Mouse (Mus musculus) myocyte (in vitro differentiated cells): ENCODE results near the gene Adk. TPM values are rescaled to one million over a fixed set of nuclear protein-coding genes. Genes with fewer than 3 reads are reported as not detected.

ENCODE experiments used
- H3K27me3 ChIP-seq: one replicate; pipeline ENCODE4 v1.6.1; 2011; ENCODE audit not compliant: control insufficient read depth, insufficient read depth, insufficient read length
- H3K36me3 ChIP-seq: one replicate; pipeline ENCODE4 v1.6.1; 2011; ENCODE audit not compliant: control insufficient read depth, insufficient read depth
- H3K4me2 ChIP-seq: one replicate; pipeline ENCODE4 v1.6.1; 2011; ENCODE audit warnings: low read depth, control low read depth
- H3K4me3 ChIP-seq: one replicate; pipeline ENCODE4 v1.5.1; 2011; ENCODE audit warnings: mild to moderate bottlenecking, control low read depth, moderate library complexity
- H3K79me2 ChIP-seq: one replicate; pipeline ENCODE4 v1.6.1; 2011; ENCODE audit not compliant: control insufficient read depth, insufficient read depth
- H3ac ChIP-seq: one replicate; pipeline ENCODE4 v1.6.1; 2011; ENCODE audit not compliant: control insufficient read depth, insufficient read length
- CEBPB ChIP-seq: IDR thresholded peaks from 2 replicates; pipeline ENCODE4 v1.6.1; 2011; ENCODE audit warnings: mild to moderate bottlenecking, moderate library complexity; ENCODE audit not compliant: poor library complexity, insufficient read depth, severe bottlenecking
- E2F4 ChIP-seq: IDR thresholded peaks from one replicate; pipeline ENCODE4 v1.6.1; 2011; ENCODE audit warnings: mild to moderate bottlenecking, control low read depth, moderate library complexity; ENCODE audit not compliant: insufficient read depth
- MAX ChIP-seq: IDR thresholded peaks from one replicate; pipeline ENCODE4 v1.6.1; 2011; ENCODE audit warnings: low read depth, mild to moderate bottlenecking, control low read depth
- MYOD1 ChIP-seq, 3 experiments: IDR thresholded peaks; one replicate each; pipeline ENCODE4 v1.6.1; 2011; ENCODE audit warnings: control low read depth in 2 of 3, low read depth in 2 of 3, mild to moderate bottlenecking in 2 of 3, moderate library complexity in 1 of 3; ENCODE audit not compliant: insufficient read length in 2 of 3, control insufficient read depth in 1 of 3
- MYOG ChIP-seq, 3 experiments: IDR thresholded peaks; one replicate each; pipeline ENCODE4 v1.6.1; 2011; ENCODE audit warnings: control low read depth in 2 of 3, low read depth in 2 of 3, mild to moderate bottlenecking in 2 of 3; ENCODE audit not compliant: insufficient read length in 2 of 3, control insufficient read depth in 1 of 3, insufficient read depth in 1 of 3
- POLR2A ChIP-seq: IDR thresholded peaks from one replicate; pipeline ENCODE4 v1.6.1; 2011; ENCODE audit warnings: low read depth, mild to moderate bottlenecking, control low read depth, moderate library complexity; ENCODE audit not compliant: insufficient read length
- POLR2AphosphoS2 ChIP-seq: IDR thresholded peaks from one replicate; pipeline ENCODE4 v1.6.1; 2011; ENCODE audit warnings: low read depth, control low read depth; ENCODE audit not compliant: insufficient read length
- REST ChIP-seq: IDR thresholded peaks from one replicate; pipeline ENCODE4 v1.6.1; 2011; ENCODE audit warnings: mild to moderate bottlenecking, control low read depth, moderate library complexity; ENCODE audit not compliant: insufficient read depth, insufficient read length
- SRF ChIP-seq: IDR thresholded peaks from one replicate; pipeline ENCODE4 v1.6.1; 2011; ENCODE audit warnings: low read depth; ENCODE audit not compliant: control insufficient read depth, insufficient read length
- TCF12 ChIP-seq: IDR thresholded peaks from one replicate; pipeline ENCODE4 v1.6.1; 2011; ENCODE audit warnings: mild to moderate bottlenecking, control low read depth; ENCODE audit not compliant: poor library complexity, insufficient read depth, severe bottlenecking
- TCF3 ChIP-seq: IDR thresholded peaks from one replicate; pipeline ENCODE4 v1.6.1; 2011; ENCODE audit warnings: low read depth, control low read depth; ENCODE audit not compliant: insufficient read length
- USF1 ChIP-seq: IDR thresholded peaks from one replicate; pipeline ENCODE4 v1.6.1; 2011; ENCODE audit warnings: low read depth, mild to moderate bottlenecking, control low read depth, moderate library complexity
- polyA plus RNA-seq: library from polyadenylated mRNA; unstranded; fragments of >200 nt; fragmentation: generic; extraction: Trizol; gene quantifications from one replicate; pipeline ENCODE4 v1.2.1, GENCODE M21; 2012; ENCODE audit warnings: missing spikeins

The Adk gene
- polyA plus RNA-seq, 1 experiment = 37.2 TPM

- no peaks in the 10 kb centered on the region for H3K79me2 ChIP-seq
- H3K27me3 ChIP-seq = no peaks in the 10 kb centered on the region
- no peak overlapping the region for H3K4me3 ChIP-seq
- TF ChIP-seq CEBPB = no peak
- no peak for TF ChIP-seq TCF3
- no peak for TF ChIP-seq E2F4
- TF ChIP-seq POLR2AphosphoS2 = no peak
- no peak for TF ChIP-seq POLR2A
- no peak for TF ChIP-seq REST
- no peak for TF ChIP-seq MYOG (IDR thresholded peaks at IDR 0.05; ENCODE audit: control insufficient read depth in 1 of 3, insufficient read depth in 1 of 3, insufficient read length in 2 of 3, low read depth in 2 of 3)
- TF ChIP-seq USF1 = no peak
- no peak for TF ChIP-seq TCF12
- TF ChIP-seq SRF = no peak
- no peak for TF ChIP-seq MYOD1 (IDR thresholded peaks at IDR 0.05; ENCODE audit: control insufficient read depth in 1 of 3, insufficient read length in 2 of 3, low read depth in 2 of 3)
- TF ChIP-seq MAX = no peak
- H3K36me3 ChIP-seq = no peaks in the 10 kb centered on the region
- H3ac ChIP-seq = no peak overlapping the region
- no peak overlapping the region for H3K4me2 ChIP-seq
Observed at GRCm38 (mm10) chr14:21142603-21143002, 90.2 kb downstream of the Adk start.

DNA sequence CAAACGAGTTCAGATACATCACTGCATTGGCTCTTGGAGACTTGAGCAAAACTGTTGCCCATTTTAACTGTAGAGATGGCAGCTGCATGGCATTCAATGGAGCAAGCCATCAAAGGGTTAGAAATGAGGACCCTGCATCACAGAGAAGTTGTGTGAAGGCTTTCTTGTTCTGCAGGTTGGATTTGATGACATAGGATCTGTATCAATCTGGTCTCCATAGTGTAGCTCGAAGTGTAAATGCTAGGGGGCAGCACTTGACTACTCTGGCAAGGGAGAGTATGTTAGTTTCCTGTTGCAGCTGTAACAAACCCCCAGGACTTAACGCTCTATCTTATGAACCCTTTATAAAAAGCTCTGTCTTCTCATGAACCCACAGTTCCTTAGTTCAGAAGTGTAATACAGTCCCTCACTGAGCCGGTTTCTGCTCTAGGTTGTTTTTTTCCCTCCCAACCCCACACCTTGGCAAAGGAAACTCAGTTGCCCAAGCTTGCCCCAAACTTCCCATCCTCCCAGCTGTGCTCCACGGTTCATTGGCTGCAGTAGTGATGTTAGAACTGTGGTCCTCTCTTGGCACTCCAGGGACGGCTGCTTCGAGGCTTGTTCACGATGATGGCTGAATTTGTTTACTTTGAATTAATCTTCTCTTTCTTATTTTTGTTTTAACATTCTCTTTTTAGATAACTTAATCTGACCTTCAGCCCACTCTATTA lies 91.2 kb downstream of the Adk start:
- Histone ChIP-seq H3K4me3 (no peak overlapping the region), H3ac (no peak overlapping the region), H3K27me3 (no peaks in the 10 kb centered on the region), H3K4me2 (no peak overlapping the region), H3K79me2 (no peaks in the 10 kb centered on the region), H3K36me3 (no peaks in the 10 kb centered on the region)
- no peak for TF ChIP-seq TCF12
- no peak for TF ChIP-seq POLR2A
- no peak for TF ChIP-seq MYOG (IDR thresholded peaks at IDR 0.05; ENCODE audit: control insufficient read depth in 1 of 3, insufficient read depth in 1 of 3, insufficient read length in 2 of 3, low read depth in 2 of 3)
- TF ChIP-seq MYOD1 (IDR thresholded peaks at IDR 0.05; ENCODE audit: control insufficient read depth in 1 of 3, insufficient read length in 2 of 3, low read depth in 2 of 3) = no peak
- no peak for TF ChIP-seq E2F4
- TF ChIP-seq TCF3 = no peak
- TF ChIP-seq POLR2AphosphoS2 = no peak
- no peak for TF ChIP-seq SRF

- no peak overlapping the region for H3K4me3 ChIP-seq
- TF ChIP-seq SRF (no peak), POLR2AphosphoS2 (no peak), MYOG (IDR thresholded peaks at IDR 0.05; ENCODE audit: control insufficient read depth in 1 of 3, insufficient read depth in 1 of 3, insufficient read length in 2 of 3, low read depth in 2 of 3) (no peak), TCF12 (no peak), REST (no peak), CEBPB (no peak), MYOD1 (IDR thresholded peaks at IDR 0.05; ENCODE audit: control insufficient read depth in 1 of 3, insufficient read length in 2 of 3, low read depth in 2 of 3) (no peak), POLR2A (no peak), USF1 (no peak), TCF3 (no peak), MAX (no peak), E2F4 (no peak)
- H3K4me2 ChIP-seq = no peak overlapping the region
- H3K27me3 ChIP-seq = no peaks in the 10 kb centered on the region
- H3K36me3 ChIP-seq = no peaks in the 10 kb centered on the region
- no peaks in the 10 kb centered on the region for H3K79me2 ChIP-seq
- no peak overlapping the region for H3ac ChIP-seq
Observed at GRCm38 (mm10) chr14:21147171-21147570, 94.8 kb downstream of the Adk start.

- no peaks in the 10 kb centered on the region for H3K36me3 ChIP-seq
- H3ac ChIP-seq = no peak overlapping the region
- H3K4me3 ChIP-seq = no peak overlapping the region
- H3K4me2 ChIP-seq = peak overlapping the region; percentile 16
- no peak for TF ChIP-seq MYOD1 (IDR thresholded peaks at IDR 0.05; ENCODE audit: control insufficient read depth in 1 of 3, insufficient read length in 2 of 3, low read depth in 2 of 3)
- TF ChIP-seq SRF = no peak
- TF ChIP-seq MAX = no peak
- TF ChIP-seq USF1 = no peak
- TF ChIP-seq TCF12 = no peak
- no peak for TF ChIP-seq POLR2AphosphoS2
- no peak for TF ChIP-seq TCF3
- no peak for TF ChIP-seq E2F4
- TF ChIP-seq REST = no peak
- TF ChIP-seq CEBPB = no peak
- no peak for TF ChIP-seq POLR2A
- no peaks in the 10 kb centered on the region for H3K79me2 ChIP-seq
- H3K27me3 ChIP-seq = no peaks in the 10 kb centered on the region
Observed at GRCm38 (mm10) chr14:21150301-21150700, 97.9 kb downstream of the Adk start.

DNA sequence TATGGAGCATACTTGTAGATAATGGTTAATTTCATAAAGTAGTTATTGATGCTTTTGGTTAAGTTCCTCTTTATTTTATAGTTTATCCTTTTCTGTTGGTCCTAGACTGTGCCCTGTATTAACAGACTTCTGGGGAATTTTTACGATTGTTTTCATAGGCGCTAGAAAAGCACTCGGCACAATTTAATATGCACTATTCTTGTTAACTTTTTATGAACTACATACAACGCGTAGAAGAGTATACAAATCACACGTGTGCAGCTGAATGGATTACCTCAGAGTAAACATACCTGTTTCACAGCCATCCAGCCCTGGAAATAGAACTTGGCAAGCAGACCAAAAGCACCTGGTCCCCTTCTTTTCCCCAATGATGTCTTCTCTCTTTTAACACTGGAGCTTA lies 99.7 kb downstream of the Adk start:
- Histone ChIP-seq H3K4me3 (no peak overlapping the region), H3K36me3 (no peaks in the 10 kb centered on the region), H3K79me2 (no peaks in the 10 kb centered on the region), H3K27me3 (no peaks in the 10 kb centered on the region), H3ac (no peak overlapping the region), H3K4me2 (no peak overlapping the region)
- TF ChIP-seq TCF3 (no peak), MYOG (IDR thresholded peaks at IDR 0.05; ENCODE audit: control insufficient read depth in 1 of 3, insufficient read depth in 1 of 3, insufficient read length in 2 of 3, low read depth in 2 of 3) (no peak), POLR2A (no peak), E2F4 (no peak), SRF (no peak), USF1 (no peak), CEBPB (no peak), TCF12 (no peak), MAX (no peak), MYOD1 (IDR thresholded peaks at IDR 0.05; ENCODE audit: control insufficient read depth in 1 of 3, insufficient read length in 2 of 3, low read depth in 2 of 3) (no peak), REST (no peak), POLR2AphosphoS2 (no peak)
